Mouse (Mus musculus) liver, embryonic 12.5 days (tissue): ENCODE measurements around the gene Palm2. TPM values are rescaled to one million over a fixed set of nuclear protein-coding genes. Genes with fewer than 3 reads are reported as not detected.
"Not testable (repeated sequence)": the region's sequence is repeated elsewhere in the genome, so short reads cannot be mapped to it uniquely, and the experiment has no call there.

Experiments used
- ATAC-seq: fragments of 200-750 bp; cut with Nextera tagmentation; 2 replicates; pipeline ENCODE4 v1.8.0; 2017; ENCODE audit warnings: moderate number of reproducible peaks, mild to moderate bottlenecking, moderate library complexity
- H3K27ac ChIP-seq: fragments of 300-500 bp; sonication (generic); 2 replicates; pipeline ENCODE4 v1.5.1; 2016; ENCODE audit warnings: mild to moderate bottlenecking
- H3K27me3 ChIP-seq: fragments of 300-500 bp; sonication (generic); replicated peaks from 2 replicates; pipeline ENCODE4 v1.6.1; 2016; ENCODE audit warnings: mild to moderate bottlenecking, moderate library complexity
- H3K36me3 ChIP-seq: fragments of 300-500 bp; sonication (generic); 2 replicates; pipeline ENCODE4 v1.6.1; 2016; ENCODE audit warnings: mild to moderate bottlenecking, moderate library complexity
- H3K4me1 ChIP-seq: fragments of 300-500 bp; sonication (generic); 2 replicates; pipeline ENCODE4 v1.6.1; 2016
- H3K4me2 ChIP-seq: fragments of 300-500 bp; sonication (generic); 2 replicates; pipeline ENCODE4 v1.6.1; 2016; ENCODE audit warnings: mild to moderate bottlenecking, moderate library complexity
- H3K4me3 ChIP-seq: fragments of 300-500 bp; sonication (generic); 2 replicates; pipeline ENCODE4 v1.5.1; 2016; ENCODE audit warnings: mild to moderate bottlenecking, moderate library complexity
- H3K9ac ChIP-seq: fragments of 300-500 bp; sonication (generic); 2 replicates; pipeline ENCODE4 v1.6.1; 2016; ENCODE audit warnings: mild to moderate bottlenecking, moderate library complexity
- H3K9me3 ChIP-seq: fragments of 300-500 bp; sonication (generic); replicated peaks from 2 replicates; pipeline ENCODE4 v1.6.1; 2016; ENCODE audit warnings: mild to moderate bottlenecking, moderate library complexity
- WGBS: fragments of 180-500 bp; shearing (Covaris S2); methylation state at CpG from one replicate; pipeline ENCODE4 v1.1.7; 2016; ENCODE audit not compliant: insufficient replicate concordance; 5-methylcytosine and 5-hydroxymethylcytosine counted together
- polyA plus RNA-seq: library from polyadenylated mRNA; unstranded; fragments of >200 nt; fragmentation: Nextera tagmentation; extraction: Ambion mirVana; gene quantifications from 2 replicates; pipeline ENCODE4 v1.2.1, GENCODE M21; 2016

The Palm2 gene
- 0.23 and 0.66 TPM in 2 replicates for polyA plus RNA-seq

- H3K27me3 ChIP-seq: peaks cover 48% of the 10 kb centered on the region
- no peak within 1 kb of the TSS for H3K27ac ChIP-seq
- H3K4me1 ChIP-seq: no peaks in the 10 kb centered on the region
- H3K9ac ChIP-seq: no peak within 1 kb of the TSS
- no peaks in the 10 kb centered on the region for H3K36me3 ChIP-seq
- peak within 1 kb of the TSS; percentile 68 for H3K4me2 ChIP-seq
- ATAC-seq: no peak
- WGBS: 2% methylated on average over 67 of the region's 67 CpGs
- H3K9me3 ChIP-seq: no peaks in the 10 kb centered on the region
- peak within 1 kb of the TSS; percentile 46 for H3K4me3 ChIP-seq
Observed at GRCm38 (mm10) chr4:57433941-57434704, at the start of gene Palm2. Gene Palm2, plus strand, starts transcription at chr4:57434247.

GRCm38 (mm10) chr4:57384355-57384754 is 49.7 kb upstream of the Palm2 start:
- H3K9ac ChIP-seq: no peak overlapping the region
- H3K27ac ChIP-seq: no peak overlapping the region
- no peaks in the 10 kb centered on the region for H3K27me3 ChIP-seq
- no peak for ATAC-seq
- 58% methylated on average over 2 of the region's 2 CpGs for WGBS
- H3K36me3 ChIP-seq: no peaks in the 10 kb centered on the region
- no peak overlapping the region for H3K4me2 ChIP-seq
- H3K4me1 ChIP-seq: no peaks in the 10 kb centered on the region
- H3K9me3 ChIP-seq: no peaks in the 10 kb centered on the region
- no peak overlapping the region for H3K4me3 ChIP-seq

GRCm38 (mm10) chr4:57391103-57391502 is 42.9 kb upstream of the Palm2 start:
- H3K36me3 ChIP-seq: no peaks in the 10 kb centered on the region
- ATAC-seq: no peak
- 49% methylated on average over 8 of the region's 8 CpGs for WGBS
- H3K9me3 ChIP-seq: no peaks in the 10 kb centered on the region
- no peaks in the 10 kb centered on the region for H3K27me3 ChIP-seq
- H3K4me1 ChIP-seq: no peaks in the 10 kb centered on the region
- H3K27ac ChIP-seq: no peak overlapping the region
- H3K4me3 ChIP-seq: no peak overlapping the region
- no peak overlapping the region for H3K4me2 ChIP-seq
- no peak overlapping the region for H3K9ac ChIP-seq

GRCm38 (mm10) chr4:57396414-57396813 is 37.6 kb upstream of the Palm2 start:
- no peak for ATAC-seq
- 68% methylated on average over 9 of the region's 9 CpGs for WGBS

GRCm38 (mm10) chr4:57412385-57412784 is 21.7 kb upstream of the Palm2 start:
- ATAC-seq, H3K27me3 ChIP-seq, H3K9me3 ChIP-seq, H3K4me2 ChIP-seq, H3K4me3 ChIP-seq, H3K36me3 ChIP-seq, H3K27ac ChIP-seq, H3K9ac ChIP-seq, H3K4me1 ChIP-seq: not testable (repeated sequence)
- WGBS: 44% methylated on average over 6 of the region's 6 CpGs

More at GRCm38 (mm10) chr4:57396414-57396813, 37.6 kb upstream of the Palm2 start:
- Histone ChIP-seq H3K36me3 (no peaks in the 10 kb centered on the region), H3K4me3 (no peak overlapping the region), H3K9me3 (no peaks in the 10 kb centered on the region), H3K9ac (no peak overlapping the region), H3K4me1 (no peaks in the 10 kb centered on the region), H3K4me2 (no peak overlapping the region), H3K27ac (no peak overlapping the region), H3K27me3 (no peaks in the 10 kb centered on the region)

GRCm38 (mm10) chr4:57413016-57413415 is 21.0 kb upstream of the Palm2 start:
- H3K27ac ChIP-seq: no peak overlapping the region
- no peak overlapping the region for H3K9ac ChIP-seq
- no peak overlapping the region for H3K4me3 ChIP-seq
- ATAC-seq: no peak
- H3K9me3 ChIP-seq: no peaks in the 10 kb centered on the region
- H3K27me3 ChIP-seq: no peaks in the 10 kb centered on the region
- 42% methylated on average over 7 of the region's 7 CpGs for WGBS
- no peak overlapping the region for H3K4me2 ChIP-seq
- no peaks in the 10 kb centered on the region for H3K36me3 ChIP-seq
- H3K4me1 ChIP-seq: no peaks in the 10 kb centered on the region

GRCm38 (mm10) chr4:57413670-57414069 is 20.4 kb upstream of the Palm2 start:
- H3K9me3 ChIP-seq, H3K27ac ChIP-seq, ATAC-seq, H3K9ac ChIP-seq, H3K4me1 ChIP-seq, H3K4me3 ChIP-seq, H3K4me2 ChIP-seq, H3K27me3 ChIP-seq, H3K36me3 ChIP-seq: not testable (repeated sequence)
- WGBS: 76% methylated on average over 11 of the region's 11 CpGs

- no peak overlapping the region for H3K27ac ChIP-seq
- no peak for ATAC-seq
- no peak overlapping the region for H3K4me2 ChIP-seq
- no peaks in the 10 kb centered on the region for H3K4me1 ChIP-seq
- no peak overlapping the region for H3K9ac ChIP-seq
- H3K27me3 ChIP-seq: peaks cover 5% of the 10 kb centered on the region; the same call in 1 of the 2 replicates
- H3K36me3 ChIP-seq: no peaks in the 10 kb centered on the region
- no peak overlapping the region for H3K4me3 ChIP-seq
- 68% methylated on average over 7 of the region's 7 CpGs for WGBS
- H3K9me3 ChIP-seq: no peaks in the 10 kb centered on the region
Observed at GRCm38 (mm10) chr4:57424011-57424410, 10.0 kb upstream of the Palm2 start.

GRCm38 (mm10) chr4:57428317-57428716 is 5.7 kb upstream of the Palm2 start:
- 55% methylated on average over 8 of the region's 8 CpGs for WGBS
- Histone ChIP-seq H3K9ac (no peak overlapping the region), H3K36me3 (no peaks in the 10 kb centered on the region), H3K4me2 (no peak overlapping the region), H3K9me3 (no peaks in the 10 kb centered on the region), H3K27ac (no peak overlapping the region), H3K27me3 (peaks cover 20% of the 10 kb centered on the region), H3K4me1 (no peaks in the 10 kb centered on the region), H3K4me3 (no peak overlapping the region)
- no peak for ATAC-seq

GRCm38 (mm10) chr4:57434705-57435360 is 786 bp downstream of the Palm2 start:
- no peak overlapping the region for H3K9ac ChIP-seq
- peaks cover 48% of the 10 kb centered on the region for H3K27me3 ChIP-seq
- 17% methylated on average over 19 of the region's 19 CpGs for WGBS
- no peaks in the 10 kb centered on the region for H3K9me3 ChIP-seq
- ATAC-seq: no peak
- H3K27ac ChIP-seq: no peak overlapping the region
- H3K36me3 ChIP-seq: no peaks in the 10 kb centered on the region
- H3K4me3 ChIP-seq: peak overlapping the region; percentile 46
- H3K4me1 ChIP-seq: no peaks in the 10 kb centered on the region
- peak overlapping the region; percentile 68 for H3K4me2 ChIP-seq

GRCm38 (mm10) chr4:57436286-57436685 is 2.2 kb downstream of the Palm2 start:
- Histone ChIP-seq H3K27ac (no peak overlapping the region), H3K4me2 (no peak overlapping the region), H3K9me3 (no peaks in the 10 kb centered on the region), H3K4me3 (no peak overlapping the region), H3K4me1 (no peaks in the 10 kb centered on the region), H3K36me3 (no peaks in the 10 kb centered on the region), H3K9ac (no peak overlapping the region), H3K27me3 (peaks cover 48% of the 10 kb centered on the region)
- WGBS: 54% methylated on average over 4 of the region's 4 CpGs
- no peak for ATAC-seq

- H3K4me1 ChIP-seq: no peaks in the 10 kb centered on the region
- no peak for ATAC-seq
- no peaks in the 10 kb centered on the region for H3K9me3 ChIP-seq
- H3K4me3 ChIP-seq: no peak overlapping the region
- no peaks in the 10 kb centered on the region for H3K36me3 ChIP-seq
- no peak overlapping the region for H3K9ac ChIP-seq
- WGBS: 64% methylated on average over 2 of the region's 2 CpGs
- H3K4me2 ChIP-seq: no peak overlapping the region
- no peak overlapping the region for H3K27ac ChIP-seq
- H3K27me3 ChIP-seq: no peaks in the 10 kb centered on the region
Observed at GRCm38 (mm10) chr4:57446082-57446481, 12.0 kb downstream of the Palm2 start.
